Mouse (Mus musculus) CH12.LX (cell line): ENCODE data around the gene Notch1. TPM values are rescaled to one million over a fixed set of nuclear protein-coding genes. Genes with fewer than 3 reads are reported as not detected.

Experiments used
- DNase-seq: peaks from one replicate; pipeline ENCODE4 v3.0.0-alpha.2; 2013; ENCODE audit errors: extremely low read depth
- H3K27ac ChIP-seq: 2 replicates; pipeline ENCODE4 v1.5.1; 2012; ENCODE audit warnings: low read depth, mild to moderate bottlenecking, control low read depth, moderate library complexity; ENCODE audit not compliant: insufficient read depth
- H3K27me3 ChIP-seq: replicated peaks from 2 replicates; pipeline ENCODE3; 2012; ENCODE audit warnings: inconsistent platforms
- H3K36me3 ChIP-seq, 2 experiments: replicated peaks in 1 of 2; 2 replicates each; pipeline versions ENCODE3 to v1.6.1; 2012; ENCODE audit warnings: inconsistent platforms in 1 of 2, low read length in 1 of 2, mild to moderate bottlenecking in 1 of 2, mixed read lengths in 1 of 2, moderate library complexity in 1 of 2; ENCODE audit not compliant: control insufficient read depth in 1 of 2, insufficient read depth in 1 of 2
- H3K4me1 ChIP-seq, 2 experiments: 2 replicates each; pipeline ENCODE4 v1.6.1; 2012; ENCODE audit warnings: inconsistent platforms in 1 of 2, moderate library complexity in 1 of 2; ENCODE audit not compliant: insufficient read depth in 2 of 2, control insufficient read depth in 1 of 2
- H3K4me2 ChIP-seq: 2 replicates; pipeline ENCODE4 v1.6.1; 2012; ENCODE audit warnings: low read depth, mild to moderate bottlenecking, control low read depth; ENCODE audit not compliant: poor library complexity, insufficient read depth, severe bottlenecking
- H3K4me3 ChIP-seq, 3 experiments: fragments of 150-350 bp in 1 of 3; sonication (generic) in 1 of 3; replicated peaks in 1 of 3; 2 replicates each; pipeline versions ENCODE3 to v1.5.1; 2011 to 2012; ENCODE audit warnings: low read depth in 2 of 3, low read length in 2 of 3, mild to moderate bottlenecking in 2 of 3, moderate library complexity in 2 of 3, control low read depth in 1 of 3, improper control_type of control experiment in 1 of 3, inconsistent platforms in 1 of 3, mixed read lengths in 1 of 3; ENCODE audit not compliant: poor library complexity in 1 of 3
- H3K79me2 ChIP-seq: replicated peaks from 2 replicates; pipeline ENCODE4 v1.6.1; 2012; ENCODE audit warnings: mild to moderate bottlenecking, moderate library complexity; ENCODE audit not compliant: control insufficient read depth, poor library complexity, insufficient read depth, severe bottlenecking; ENCODE audit errors: extremely low read depth
- H3K9ac ChIP-seq: 2 replicates; pipeline ENCODE4 v1.6.1; 2012; ENCODE audit warnings: low read depth, mild to moderate bottlenecking, control low read depth, moderate library complexity; ENCODE audit not compliant: insufficient read depth
- H3K9me3 ChIP-seq: replicated peaks from 2 replicates; pipeline ENCODE3; 2012; ENCODE audit warnings: low read length, inconsistent platforms, mixed read lengths
- BHLHE40 ChIP-seq: IDR thresholded peaks from 2 replicates; pipeline ENCODE4 v1.6.1; 2011; ENCODE audit warnings: mild to moderate bottlenecking, low read depth, low read length, improper control_type of control experiment
- CHD1 ChIP-seq: IDR thresholded peaks from 2 replicates; pipeline ENCODE4 v1.6.1; 2012; ENCODE audit warnings: low read depth, low read length, improper control_type of control experiment, inconsistent platforms
- ELF1 ChIP-seq: IDR thresholded peaks from 2 replicates; pipeline ENCODE4 v1.6.1; 2014; ENCODE audit warnings: low read depth, mild to moderate bottlenecking, inconsistent platforms, low read length, improper control_type of control experiment
- EP300 ChIP-seq: IDR thresholded peaks from 2 replicates; pipeline ENCODE4 v1.6.1; 2011; ENCODE audit warnings: low read length, improper control_type of control experiment
- IRF4 ChIP-seq: IDR thresholded peaks from 2 replicates; pipeline ENCODE4 v1.6.1; 2014; ENCODE audit warnings: low read depth, mild to moderate bottlenecking, inconsistent platforms, low read length, improper control_type of control experiment
- JUND ChIP-seq: conservative IDR thresholded peaks from 2 replicates; pipeline ENCODE4 v1.6.1; 2011; ENCODE audit warnings: low read depth, low read length, improper control_type of control experiment
- KAT2A ChIP-seq: IDR thresholded peaks from 2 replicates; pipeline ENCODE4 v1.6.1; 2012; ENCODE audit warnings: low read length, improper control_type of control experiment, inconsistent platforms; ENCODE audit not compliant: insufficient replicate concordance
- MAZ ChIP-seq: IDR thresholded peaks from 2 replicates; pipeline ENCODE4 v1.6.1; 2012; ENCODE audit warnings: low read depth, mild to moderate bottlenecking, inconsistent platforms, low read length, improper control_type of control experiment, moderate library complexity
- MYC ChIP-seq: IDR thresholded peaks from 2 replicates; pipeline ENCODE4 v1.6.1; 2011; ENCODE audit warnings: low read depth, mild to moderate bottlenecking, improper control_type of control experiment, low read length
- NELFE ChIP-seq: IDR thresholded peaks from 2 replicates; pipeline ENCODE4 v1.6.1; 2011; ENCODE audit warnings: low read depth, low read length, improper control_type of control experiment
- NRF1 ChIP-seq: IDR thresholded peaks from 2 replicates; pipeline ENCODE4 v1.6.1; 2014; ENCODE audit warnings: low read depth, mild to moderate bottlenecking, inconsistent platforms, low read length, improper control_type of control experiment, moderate library complexity
- PAX5 ChIP-seq: IDR thresholded peaks from 2 replicates; pipeline ENCODE4 v1.6.1; 2012; ENCODE audit warnings: low read length, inconsistent platforms, mixed read lengths
- POLR2A ChIP-seq: IDR thresholded peaks from 2 replicates; pipeline ENCODE4 v1.6.1; 2011; ENCODE audit warnings: low read depth, mild to moderate bottlenecking, improper control_type of control experiment, low read length
- RAD21 ChIP-seq: IDR thresholded peaks from 2 replicates; pipeline ENCODE4 v1.6.1; 2011; ENCODE audit warnings: low read depth, mild to moderate bottlenecking, low read length, improper control_type of control experiment, moderate library complexity
- SIN3A ChIP-seq: IDR thresholded peaks from 2 replicates; pipeline ENCODE4 v1.6.1; 2012; ENCODE audit warnings: low read length, improper control_type of control experiment, inconsistent platforms
- SMC3 ChIP-seq: IDR thresholded peaks from 2 replicates; pipeline ENCODE4 v1.6.1; 2011; ENCODE audit warnings: low read depth, low read length, improper control_type of control experiment
- TCF12 ChIP-seq: IDR thresholded peaks from 2 replicates; pipeline ENCODE4 v1.6.1; 2014; ENCODE audit warnings: low read depth, mild to moderate bottlenecking, inconsistent platforms, low read length, improper control_type of control experiment
- UBTF ChIP-seq: IDR thresholded peaks from 2 replicates; pipeline ENCODE4 v1.6.1; 2012; ENCODE audit warnings: low read depth, mild to moderate bottlenecking, inconsistent platforms, low read length, improper control_type of control experiment, moderate library complexity
- USF1 ChIP-seq: IDR thresholded peaks from 2 replicates; pipeline ENCODE4 v1.6.1; 2014; ENCODE audit warnings: low read depth, mild to moderate bottlenecking, inconsistent platforms, low read length, improper control_type of control experiment
- ZC3H11A ChIP-seq: IDR thresholded peaks from 2 replicates; pipeline ENCODE4 v1.6.1; 2012; ENCODE audit warnings: low read depth, mild to moderate bottlenecking, inconsistent platforms, low read length, improper control_type of control experiment
- ZKSCAN1 ChIP-seq: IDR thresholded peaks from 2 replicates; pipeline ENCODE4 v1.6.1; 2012; ENCODE audit warnings: low read depth, inconsistent platforms, low read length, improper control_type of control experiment, borderline replicate concordance
- ZMIZ1 ChIP-seq: IDR thresholded peaks from 2 replicates; pipeline ENCODE4 v1.6.1; 2012; ENCODE audit warnings: low read depth, mild to moderate bottlenecking, inconsistent platforms, low read length, improper control_type of control experiment
- ZNF384 ChIP-seq: IDR thresholded peaks from 2 replicates; pipeline ENCODE4 v1.6.1; 2012; ENCODE audit warnings: low read depth, low read length, improper control_type of control experiment, inconsistent platforms
- dilution Hi-C: fragments of 300-500 bp; cut with MboI; formaldehyde crosslinking; loops from 2 replicates; pipeline ENCODE4 v1.14.3; 2020; ENCODE audit warnings: low sequenced_read_pairs; ENCODE audit not compliant: extremely low pct_unique_long_range_greater_than_20kb, extremely low pct_ligation_motif_present
- in situ Hi-C: fragments of 300-500 bp; cut with MboI; formaldehyde crosslinking; loops from 3 replicates; pipeline ENCODE4 v1.14.3; 2019; ENCODE audit warnings: low sequenced_read_pairs, low pct_ligation_motif_present, low pct_unique_long_range_greater_than_20kb, mixed read lengths
- polyA plus RNA-seq: library from polyadenylated mRNA; unstranded; fragments of >175 nt; gene quantifications from 2 replicates; pipeline ENCODE4 v1.2.1, GENCODE M21; 2012; ENCODE audit warnings: low read depth; ENCODE audit not compliant: insufficient read length
- total RNA-seq, 2 experiments: library from RNA; depleted of rRNA; stranded (reverse); fragments of 300-350 nt in 1 of 2; fragments of >200 nt in 1 of 2; gene quantifications; 2 replicates each; pipeline ENCODE4 v1.2.3; 2012 to 2014

Gene Notch1
- total and polyA plus RNA-seq, 3 experiments, result 0.98 to 13.1 (median 3.8) TPM

DNA sequence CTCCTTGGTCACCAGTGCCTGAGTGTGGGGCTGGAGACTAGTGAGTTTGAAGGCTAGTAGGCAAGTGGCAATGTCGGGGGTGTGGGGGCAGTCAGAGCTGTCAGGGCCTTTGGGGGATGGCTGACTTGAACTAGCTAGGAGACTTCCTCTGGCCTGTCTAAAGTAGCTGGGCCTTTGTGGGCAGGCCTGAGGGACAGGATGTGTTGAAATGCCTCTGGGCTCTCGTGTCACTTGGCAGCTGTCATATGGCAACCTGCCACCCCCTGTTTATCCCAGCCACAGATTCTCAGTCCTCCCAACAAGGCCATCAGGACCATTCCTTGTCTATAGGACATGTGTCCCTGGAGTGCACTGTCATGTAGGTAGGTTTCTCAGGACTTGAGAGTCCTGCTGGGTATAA, 18.2 kb upstream of the Notch1 start:
- H3K4me2 ChIP-seq, result no peak overlapping the region
- H3K4me1 ChIP-seq, result peaks cover 8 to 12% of the 10 kb centered on the region in 2 experiments
- no peak overlapping the region for H3K4me3 ChIP-seq
- H3K36me3 ChIP-seq, result no peaks in the 10 kb centered on the region
- no peak for TF ChIP-seq USF1
- no peak for TF ChIP-seq POLR2A
- no peak for TF ChIP-seq JUND
- TF ChIP-seq NELFE, result no peak
- no peak for TF ChIP-seq SMC3
- TF ChIP-seq ELF1, result no peak
- TF ChIP-seq MYC, result no peak
- TF ChIP-seq ZKSCAN1, result no peak
- TF ChIP-seq PAX5, result no peak
- TF ChIP-seq RAD21, result no peak
- no peak for TF ChIP-seq BHLHE40
- no peak for TF ChIP-seq MAZ
- TF ChIP-seq SIN3A, result no peak
- TF ChIP-seq IRF4, result no peak
- no peak for TF ChIP-seq ZNF384
- TF ChIP-seq ZMIZ1, result no peak
- TF ChIP-seq ZC3H11A, result no peak
- TF ChIP-seq UBTF, result no peak
- TF ChIP-seq KAT2A, result no peak
- TF ChIP-seq NRF1, result no peak
- H3K79me2 ChIP-seq, result no peaks in the 10 kb centered on the region
- no peaks in the 10 kb centered on the region for H3K9me3 ChIP-seq
- no peak overlapping the region for H3K9ac ChIP-seq
- in situ Hi-C loops, result no loop called here
- DNase-seq, result no peak
- H3K27me3 ChIP-seq, result peaks cover 1% of the 10 kb centered on the region
- no peak overlapping the region for H3K27ac ChIP-seq
- dilution Hi-C loops, result no loop called here

DNA sequence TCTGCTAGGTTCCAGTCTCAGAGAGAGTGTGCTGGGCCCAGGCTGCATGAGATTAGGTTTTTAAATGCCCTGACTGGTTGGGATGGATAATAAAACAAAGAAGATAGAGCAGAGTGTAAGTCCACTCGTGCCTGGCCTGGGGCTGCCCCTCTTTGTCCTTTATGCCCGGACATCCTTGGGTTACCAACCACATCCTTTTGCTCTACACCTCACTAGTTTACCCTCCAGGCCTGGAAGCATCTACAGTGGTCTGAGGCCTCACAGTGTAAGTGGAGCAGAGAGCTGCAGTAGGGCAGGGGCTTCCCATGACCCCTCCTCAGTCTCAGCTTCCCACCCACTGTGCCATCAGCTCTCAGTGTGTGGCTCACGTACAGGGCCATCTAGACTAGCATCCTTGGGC, 17.7 kb upstream of the Notch1 start:
- in situ Hi-C loops (no loop called here), dilution Hi-C loops (no loop called here)
- no peak overlapping the region for H3K4me2 ChIP-seq
- H3K9me3 ChIP-seq, result no peaks in the 10 kb centered on the region
- DNase-seq, result no peak
- TF ChIP-seq ZKSCAN1 (no peak), ZC3H11A (no peak), MYC (no peak), KAT2A (no peak), ZMIZ1 (no peak), TCF12 (no peak), USF1 (no peak), CHD1 (no peak), NRF1 (no peak), EP300 (no peak), POLR2A (no peak)
- no peak overlapping the region for H3K27ac ChIP-seq
- H3K27me3 ChIP-seq, result peaks cover 1% of the 10 kb centered on the region
- no peak overlapping the region for H3K4me3 ChIP-seq
- H3K9ac ChIP-seq, result no peak overlapping the region
- H3K36me3 ChIP-seq, result no peaks in the 10 kb centered on the region
- no peaks in the 10 kb centered on the region for H3K79me2 ChIP-seq
- peaks cover 8 to 17% of the 10 kb centered on the region in 2 experiments for H3K4me1 ChIP-seq
